Mouse (Mus musculus) A20 (cell line): ENCODE measurements around the gene Tekt5.

Source experiments
- DNase-seq: peaks from one replicate; pipeline ENCODE4 v3.0.0-alpha.2; 2011; ENCODE audit warnings: low read depth, low spot score

Tekt5 gene

DNA sequence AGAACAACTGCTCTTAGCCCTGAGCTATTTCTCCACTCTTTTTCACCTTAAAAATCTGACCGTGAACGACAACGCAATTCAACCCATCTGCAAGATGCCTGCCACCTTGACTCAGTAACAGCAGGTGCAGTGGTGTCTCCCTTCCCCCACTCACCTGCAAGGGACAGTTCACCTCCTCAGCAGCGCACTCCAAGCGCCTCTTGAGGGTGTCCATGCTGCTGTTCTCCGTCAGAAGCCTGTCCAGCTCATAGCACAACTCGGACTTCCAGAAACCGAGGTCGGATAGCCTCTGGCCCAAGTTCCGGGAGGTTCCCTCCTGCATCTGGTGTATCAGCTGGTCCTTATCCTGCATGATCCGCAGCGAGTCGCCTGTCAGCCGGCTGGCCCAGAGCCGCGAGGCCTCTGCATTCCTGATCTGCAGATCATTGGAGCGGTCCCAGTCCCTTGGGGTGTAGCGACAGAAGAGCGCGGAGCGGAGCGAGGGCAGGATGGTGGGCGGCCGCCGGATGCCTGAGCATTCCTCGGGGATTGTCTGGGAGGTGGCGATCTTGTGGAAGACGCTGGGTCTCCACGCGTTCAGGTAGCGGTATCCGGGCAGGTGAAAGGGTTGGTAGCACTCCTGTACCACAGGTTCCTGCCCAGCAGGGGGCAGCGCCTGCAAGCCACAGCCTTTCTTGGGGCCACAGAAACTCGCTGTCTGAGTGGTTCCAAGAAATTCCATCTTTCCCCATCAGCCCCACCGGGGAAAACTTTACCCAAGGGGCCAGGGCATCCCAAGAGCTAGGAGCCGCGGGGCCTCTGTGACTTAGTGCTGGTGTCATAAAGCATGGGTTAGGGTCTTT lies at the start of gene Tekt5:
Tekt5 (minus strand) TSS at position 792 of the 842 bp plus-strand sequence.
- DNase-seq, result peak; percentile 29

DNA sequence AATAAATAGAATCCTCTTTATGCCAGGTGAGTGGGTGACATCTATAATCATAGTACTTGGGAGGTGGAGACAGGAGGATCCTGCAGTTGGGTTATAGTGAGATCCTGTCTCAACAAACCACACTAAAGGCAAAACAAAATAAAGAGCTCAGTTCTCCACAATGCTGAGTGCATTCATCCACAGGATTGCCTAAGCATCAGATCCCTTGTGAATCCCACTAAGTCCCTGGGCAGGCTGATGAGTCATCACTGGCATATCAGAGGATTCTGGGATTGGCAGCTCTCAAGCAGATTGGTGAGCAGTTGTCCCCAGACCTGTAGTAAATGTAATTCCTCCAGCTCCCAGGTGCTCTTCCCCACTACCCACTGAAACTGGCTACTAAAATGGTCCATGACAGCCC lies 48.4 kb upstream of the Tekt5 start:
- DNase-seq, result no peak

DNA sequence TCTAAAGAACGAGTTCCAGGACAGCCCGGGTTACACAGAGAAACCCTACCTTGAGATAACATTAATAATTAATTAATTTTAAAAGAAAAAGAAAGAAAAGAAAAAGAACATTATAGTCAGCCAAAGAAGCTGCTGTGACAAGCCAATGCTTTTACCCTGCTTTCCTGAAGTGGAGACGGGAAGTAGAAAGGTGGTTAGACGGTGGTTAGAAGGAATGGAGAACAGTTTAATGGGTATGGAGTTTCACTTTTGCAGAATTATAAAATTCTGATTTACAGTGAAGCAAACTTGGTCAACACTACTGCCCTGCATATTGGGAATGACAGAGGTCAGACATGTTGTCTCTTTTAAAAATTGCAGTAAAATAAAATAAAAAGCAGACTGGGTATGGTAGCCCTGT lies 46.5 kb upstream of the Tekt5 start:
- no peak for DNase-seq

DNA sequence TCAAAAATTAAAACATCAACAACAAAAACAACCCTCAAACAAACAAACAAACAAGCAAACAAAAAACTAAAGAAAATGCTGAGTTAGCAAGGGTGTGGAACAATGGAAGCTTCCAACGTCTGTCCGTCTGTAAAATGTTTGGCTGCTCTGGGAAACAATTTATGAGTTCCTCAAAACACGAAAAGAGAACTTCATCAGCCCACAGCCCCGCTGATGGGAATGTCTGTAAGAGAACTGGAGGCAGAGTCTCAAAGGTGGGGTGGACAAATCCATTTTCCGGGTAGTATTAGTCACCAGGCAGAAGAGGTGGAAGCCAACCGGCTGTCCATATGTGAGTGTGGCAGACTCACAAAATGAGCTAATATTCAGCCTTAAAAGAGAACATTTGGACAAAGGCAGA lies 46.0 kb upstream of the Tekt5 start:
- no peak for DNase-seq

DNA sequence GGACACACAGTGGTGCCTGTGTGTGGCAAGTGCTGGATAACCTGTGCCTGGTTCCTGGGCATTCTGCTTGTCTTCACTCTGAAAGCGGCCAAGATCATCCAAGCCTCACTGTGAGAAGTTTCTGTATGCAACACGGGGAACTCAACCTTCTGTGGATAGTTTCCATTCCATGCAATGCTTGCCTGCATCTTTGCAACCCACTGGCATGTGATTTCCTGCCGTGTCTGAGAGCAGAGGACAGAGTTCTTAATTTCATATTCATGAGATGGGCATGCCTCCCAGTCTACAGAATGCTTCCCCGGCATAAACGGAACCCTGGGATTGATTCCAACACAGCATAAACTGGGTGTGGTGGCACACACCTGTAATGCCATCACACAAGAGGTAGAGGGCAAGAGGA lies 42.8 kb upstream of the Tekt5 start:
- DNase-seq, result no peak

GRCm38 (mm10) chr16:10436166-10436565 lies 40.9 kb upstream of the Tekt5 start:
- peak; percentile 74 for DNase-seq

- DNase-seq, result no peak
Observed at GRCm38 (mm10) chr16:10433344-10433743, 38.1 kb upstream of the Tekt5 start.

DNA sequence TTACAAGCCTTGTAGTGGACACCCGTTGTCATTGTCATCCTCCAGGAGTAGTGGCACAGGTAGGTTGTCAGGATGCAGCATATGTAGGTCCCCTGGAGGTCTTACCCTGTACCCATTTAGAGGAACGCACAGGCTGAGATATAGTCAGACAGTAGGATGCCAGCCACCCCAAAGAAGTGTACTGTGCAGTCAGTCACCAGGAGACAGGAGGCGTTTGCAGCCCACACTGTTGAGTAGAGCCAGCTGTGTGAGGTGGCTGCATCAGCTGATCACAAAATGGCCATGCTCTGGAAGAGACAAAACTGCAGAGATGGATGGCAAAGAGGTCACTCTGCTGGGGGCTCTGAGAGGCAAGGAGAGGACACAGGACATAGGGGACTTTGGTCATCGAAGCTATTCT lies 37.1 kb upstream of the Tekt5 start:
- no peak for DNase-seq

DNA sequence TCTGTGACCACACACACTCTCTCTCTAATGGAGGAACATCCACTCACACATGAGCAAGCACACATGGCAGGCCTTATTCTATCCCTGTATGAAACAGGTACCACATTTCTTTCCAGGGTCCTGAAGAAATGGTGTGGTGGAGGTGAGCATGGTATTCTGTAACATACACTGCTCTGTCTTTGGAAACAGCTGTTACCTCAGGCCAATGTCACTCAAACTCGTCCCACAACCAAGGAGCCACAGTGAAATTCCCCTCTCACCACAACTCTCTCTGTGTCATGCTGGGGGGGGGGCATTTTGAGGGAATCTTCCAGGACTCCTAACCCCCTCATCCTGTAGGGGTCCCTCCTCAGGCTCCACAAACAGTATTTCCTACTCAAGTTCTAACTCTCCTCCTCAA lies 36.6 kb upstream of the Tekt5 start:
- DNase-seq, result no peak

DNA sequence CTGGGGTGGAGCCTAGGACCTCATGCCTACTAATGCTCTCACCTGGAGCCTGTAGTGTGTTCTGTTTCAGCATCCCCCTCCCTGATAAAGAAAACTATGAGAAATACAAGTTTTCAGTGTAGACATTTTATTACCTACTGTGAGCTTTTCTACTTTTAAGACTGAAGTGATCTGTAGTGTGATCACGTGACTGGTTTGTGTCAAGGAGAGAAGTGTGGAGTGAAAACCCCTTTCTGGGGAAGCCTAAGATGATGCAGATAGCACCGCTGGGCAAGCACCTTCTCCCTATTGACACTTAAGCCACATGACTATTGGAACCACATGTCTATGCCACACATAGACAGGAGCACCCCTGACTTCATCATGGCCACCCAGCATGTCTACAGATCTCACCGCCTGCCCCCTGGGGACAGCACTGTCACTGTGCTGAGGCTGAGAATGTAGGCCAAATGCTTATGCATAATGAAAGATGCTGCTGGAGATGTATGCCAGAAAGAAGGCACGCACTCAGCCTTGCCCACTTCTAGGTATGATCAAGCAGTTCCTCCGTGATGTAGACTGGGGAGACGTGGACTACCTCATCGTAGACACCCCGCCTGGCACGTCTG lies 25.3 kb upstream of the Tekt5 start:
- no peak for DNase-seq

GRCm38 (mm10) chr16:10417723-10418259 lies 22.5 kb upstream of the Tekt5 start:
- DNase-seq, result no peak

DNA sequence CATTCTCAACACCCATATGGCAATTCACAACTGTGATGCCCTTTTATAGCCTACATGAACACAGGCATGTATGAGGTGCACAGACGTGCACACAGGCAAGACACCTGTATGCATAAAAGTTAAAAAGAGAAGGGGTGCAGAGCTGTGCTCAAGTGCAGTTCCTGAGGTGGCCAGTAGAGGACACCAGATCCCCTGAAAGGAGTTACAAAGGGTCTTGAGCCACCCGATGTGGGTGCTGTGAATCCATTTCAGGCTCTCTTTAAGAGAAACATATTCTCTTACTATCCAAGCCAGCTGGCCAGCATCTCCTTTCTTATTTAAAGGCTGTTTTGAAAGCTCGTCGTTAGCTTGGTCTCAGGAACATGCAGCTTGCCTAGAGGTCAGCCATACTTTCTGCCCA lies 21.6 kb upstream of the Tekt5 start:
- peak; percentile 46 for DNase-seq

DNA sequence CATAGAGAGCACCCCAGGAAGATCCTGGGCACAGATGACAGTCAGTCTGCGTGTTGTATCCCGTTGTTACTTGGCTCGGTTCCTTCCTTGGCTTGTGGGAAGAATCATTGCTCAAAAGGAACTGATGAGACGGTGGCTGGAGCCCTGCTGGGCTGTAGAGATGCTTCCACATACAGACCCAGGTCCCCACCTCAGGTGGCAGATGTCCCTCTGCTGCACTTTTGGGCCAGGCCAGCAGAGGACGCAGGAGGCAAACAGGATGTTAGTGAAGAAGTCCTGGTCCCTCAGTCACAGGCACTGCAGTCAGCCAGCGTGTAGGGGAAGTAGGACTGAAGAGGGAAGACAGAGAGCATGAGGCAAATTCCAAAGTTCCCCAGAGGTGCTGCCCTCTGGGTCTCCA lies 20.7 kb upstream of the Tekt5 start:
- peak; percentile 78 for DNase-seq

DNA sequence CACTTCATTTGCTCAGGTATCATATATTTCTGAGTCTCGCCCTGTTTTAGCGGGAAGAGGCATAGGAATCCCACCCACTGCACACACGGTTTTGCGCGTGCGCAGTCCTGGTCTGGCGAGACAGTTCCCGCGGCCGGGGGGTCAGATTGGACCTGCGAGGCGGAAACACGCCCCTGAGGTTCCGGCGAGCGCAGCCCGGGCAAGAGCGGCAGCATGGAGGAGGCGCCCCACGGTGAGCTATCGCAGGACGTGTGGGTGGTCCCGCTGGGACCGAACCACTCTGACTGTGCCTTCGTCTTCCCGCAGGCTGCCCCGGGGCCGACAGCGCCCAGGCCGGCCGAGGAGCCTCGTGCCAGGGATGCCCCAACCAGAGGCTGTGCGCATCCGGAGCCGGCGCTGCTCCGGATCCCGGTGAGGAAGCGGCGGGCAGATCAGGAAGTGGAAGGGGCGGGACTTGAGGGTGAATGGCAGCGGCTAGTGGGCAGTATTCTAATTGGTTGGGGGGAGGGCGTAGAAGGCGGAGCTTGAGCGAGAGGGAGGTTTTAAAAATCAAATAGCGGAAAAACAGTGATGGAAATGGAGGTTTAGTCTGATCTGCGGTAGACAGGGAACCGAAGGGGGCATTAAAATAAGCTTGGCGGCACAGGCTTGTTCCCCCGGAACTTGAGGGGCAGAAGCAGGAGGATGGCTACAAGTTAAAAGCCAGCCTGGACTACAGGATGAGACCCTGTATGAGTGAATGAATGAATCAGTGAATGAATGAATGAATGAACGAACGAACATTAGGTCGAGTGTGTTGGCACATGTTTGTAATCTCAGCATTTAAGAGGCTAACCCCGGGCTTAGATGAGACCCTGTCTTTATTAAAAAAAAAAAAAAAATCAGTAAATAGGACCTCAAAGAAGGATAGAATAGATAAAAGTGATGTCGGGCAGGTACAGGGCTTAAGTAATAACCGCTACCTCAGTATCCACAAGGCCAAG lies 16.8 kb upstream of the Tekt5 start, which contains the start of gene Nubp1:
Nubp1 (plus strand) TSS at position 185 of the 983 bp plus-strand sequence.
- peak; percentile 99 for DNase-seq

GRCm38 (mm10) chr16:10399160-10399559 lies 3.9 kb upstream of the Tekt5 start:
- DNase-seq, result peak; percentile 75

GRCm38 (mm10) chr16:10398755-10399154 lies 3.5 kb upstream of the Tekt5 start:
- no peak for DNase-seq

DNA sequence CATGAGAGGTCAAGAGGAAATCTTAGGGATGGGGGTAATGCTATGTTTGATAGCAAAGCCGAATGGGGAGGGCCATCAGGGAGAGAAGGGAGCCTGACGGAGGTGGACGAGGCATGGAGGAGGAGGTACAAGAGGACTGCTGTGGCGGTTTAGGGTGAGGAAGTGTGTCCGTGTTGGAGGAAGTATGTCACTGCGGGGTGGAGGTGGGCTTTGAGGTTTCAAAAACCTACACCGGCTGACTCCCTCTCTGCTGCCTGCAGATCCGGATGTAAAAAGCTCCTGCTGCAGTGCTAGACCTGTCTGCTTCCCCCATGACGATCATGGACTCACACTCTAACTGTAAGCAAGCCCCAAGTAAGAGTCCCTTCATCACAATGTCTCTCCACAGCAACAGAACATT lies 2.7 kb downstream of the Tekt5 start:
- DNase-seq, result no peak

DNA sequence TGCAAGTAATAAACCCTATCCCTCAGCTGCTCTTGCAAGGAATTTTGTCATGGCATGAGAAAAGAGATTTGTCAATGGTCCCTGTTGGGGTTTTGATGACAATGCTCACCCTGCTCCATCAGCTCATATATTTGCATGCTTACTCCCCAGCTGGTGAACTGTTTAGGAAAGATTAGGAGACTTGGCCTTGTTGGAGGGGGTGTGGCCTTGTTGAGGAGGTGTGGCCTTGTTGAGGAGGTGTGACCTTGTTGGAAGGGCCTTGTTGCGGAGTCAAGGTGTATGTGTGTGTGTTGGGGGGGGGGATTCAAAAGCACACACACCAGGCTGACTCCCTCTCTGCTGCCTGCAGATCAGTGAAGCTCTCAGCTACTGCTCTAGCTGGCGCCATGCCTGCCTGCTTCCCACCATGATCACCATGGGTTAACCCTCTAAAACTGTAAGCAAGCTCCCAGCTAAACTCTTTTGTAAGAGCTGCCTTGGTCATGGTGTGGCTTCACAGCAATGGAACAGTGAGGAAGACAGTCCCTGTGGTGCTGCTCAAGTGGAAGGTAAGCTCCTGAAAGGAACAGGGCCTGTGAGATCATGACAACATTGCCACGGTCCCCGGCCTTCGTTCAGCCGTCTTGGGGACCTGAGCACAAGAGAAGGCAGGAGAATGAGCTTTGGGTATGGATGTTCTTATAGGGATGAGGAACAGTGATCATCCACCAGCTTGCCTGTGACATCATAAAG lies 6.5 kb downstream of the Tekt5 start:
- DNase-seq, result no peak

GRCm38 (mm10) chr16:10385261-10385660 lies 10.0 kb downstream of the Tekt5 start:
- no peak for DNase-seq

- no peak for DNase-seq
Observed at GRCm38 (mm10) chr16:10384544-10384943, 10.7 kb downstream of the Tekt5 start.

DNA sequence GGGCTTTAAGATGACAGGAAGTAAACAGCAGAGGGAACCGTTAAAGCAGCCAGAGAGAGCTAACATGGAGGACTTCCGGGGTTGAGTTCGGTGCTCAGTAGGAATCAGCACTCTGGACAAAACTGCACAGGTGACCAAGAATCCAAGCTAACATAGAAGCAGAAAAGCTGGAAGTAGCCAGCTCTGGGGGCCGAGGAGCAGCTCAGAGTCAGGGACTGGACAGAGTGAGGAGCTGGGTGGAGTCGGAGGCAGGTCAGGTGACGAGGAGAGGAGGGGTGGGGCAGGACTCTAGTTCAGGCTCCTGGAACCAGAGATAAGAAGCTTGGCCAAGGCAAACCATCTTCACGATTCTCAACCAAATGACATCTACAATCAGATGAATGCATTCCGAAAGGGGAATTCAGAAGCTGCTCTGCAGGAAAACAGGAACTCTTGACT lies 11.2 kb downstream of the Tekt5 start:
- peak; percentile 47 for DNase-seq
